Comparison of ENCODE assay signal across 7 mouse cellular contexts in genomic region chr2:30237199-30237880, GRCm38 (mm10). TPM values are rescaled to one million over a fixed set of nuclear protein-coding genes. Genes with fewer than 3 reads are reported as not detected.
DNase-seq lines count a peak whose midpoint lies in the region; ATAC-seq lines count a peak whose summit lies in the region.

TSS of gene Lrrc8a (plus strand) at chr2:30237715.

- peak within 1 kb of the TSS; percentile 91 for H3K27ac ChIP-seq in intestine, embryonic 16.5 days (ENCODE audit: low read length)
- peak within 1 kb of the TSS; percentile 68 for H3K27ac ChIP-seq in midbrain, embryonic 11.5 days (ENCODE audit: low read depth, low read length)

- peak within 1 kb of the TSS; percentile 66 for H3K4me2 ChIP-seq in intestine, embryonic 16.5 days (ENCODE audit: low read depth, low read length)
- peak within 1 kb of the TSS; percentile 72 for H3K4me2 ChIP-seq in midbrain, embryonic 11.5 days

- peak within 1 kb of the TSS; percentile 76 for H3K4me3 ChIP-seq in intestine, embryonic 16.5 days (ENCODE audit: low read length)
- peak within 1 kb of the TSS; percentile 58 for H3K4me3 ChIP-seq in midbrain, embryonic 11.5 days (ENCODE audit: low read depth, low read length)

- peak within 1 kb of the TSS; percentile 92 for H3K9ac ChIP-seq in intestine, embryonic 16.5 days (ENCODE audit: low read depth, low read length)
- peak within 1 kb of the TSS; percentile 81 for H3K9ac ChIP-seq in midbrain, embryonic 11.5 days (ENCODE audit: low read length)

- H3K36me3 ChIP-seq in intestine, embryonic 16.5 days (ENCODE audit: control insufficient read depth, insufficient read depth, low read length) = peaks cover 12% of the 10 kb centered on the region
- H3K36me3 ChIP-seq in midbrain, embryonic 11.5 days (ENCODE audit: control insufficient read depth, insufficient read depth, low read length) = peaks cover 9% of the 10 kb centered on the region; the same call in 1 of the 2 replicates

- DNase-seq in adrenal gland, adult 2 months = peak; percentile 100
- peak; percentile 99 for DNase-seq in embryo, embryonic 11.5 days (ENCODE audit: low read depth, low spot score)
- DNase-seq in gastrocnemius, postnatal 4 days (ENCODE audit: low spot score in 2 of 2) = peak; percentile 100
- DNase-seq in left cerebral cortex, postnatal 36 days (ENCODE audit: low spot score in 2 of 2) = peak; percentile 100
- peak; percentile 100 for DNase-seq in midbrain, embryonic 11.5 days (ENCODE audit: low spot score, missing footprints)
- peak; percentile 99 for DNase-seq in skeletal muscle tissue, adult 2 months (ENCODE audit: low read depth, low spot score)

- intact Hi-C loops in left cerebral cortex, postnatal 36 days (cut with DNase I) = loop anchor here (1.0 to 10.0 kb wide), 3 partner anchors 31 to 63 kb away; partner anchors contain the start of genes Endog, Kyat1 and Spout1

- H3K4me1 ChIP-seq in intestine, embryonic 16.5 days (ENCODE audit: control insufficient read depth, insufficient read depth, low read length) = peaks cover 28% of the 10 kb centered on the region
- peaks cover 15% of the 10 kb centered on the region for H3K4me1 ChIP-seq in midbrain, embryonic 11.5 days (ENCODE audit: control insufficient read depth, insufficient read depth, low read length)

- WGBS in intestine, embryonic 16.5 days = under 1% methylated on average over 54 of the region's 67 CpGs
- WGBS in midbrain, embryonic 11.5 days = under 1% methylated on average over 56 of the region's 67 CpGs

- ATAC-seq in intestine, embryonic 16.5 days = peak; percentile 94
- ATAC-seq in midbrain, embryonic 11.5 days (ENCODE audit: low FRiP score) = peak; percentile 97

- H3K9me3 ChIP-seq in intestine, embryonic 16.5 days (ENCODE audit: control insufficient read depth, low read length) = no peaks in the 10 kb centered on the region
- no peaks in the 10 kb centered on the region for H3K9me3 ChIP-seq in midbrain, embryonic 11.5 days (ENCODE audit: control insufficient read depth, low read length)

- H3K27me3 ChIP-seq in intestine, embryonic 16.5 days (replicated peaks; ENCODE audit: control insufficient read depth, insufficient read depth, low read length) = no peaks in the 10 kb centered on the region
- H3K27me3 ChIP-seq in midbrain, embryonic 11.5 days (ENCODE audit: control insufficient read depth, insufficient read depth, low read length) = no peaks in the 10 kb centered on the region

RNA-seq across cellular contexts. Expression of gene Lrrc8a, which starts in this region (rescaled TPM):
- total RNA-seq in adrenal gland, adult 2 months (2021) = 10 to 100 TPM; 59.3 to 65.7 TPM
- 40.5 and 44.8 TPM in 2 replicates for polyA plus RNA-seq in adrenal gland, adult 2 months (2012; rRNA removed)
- 10 to 100 TPM; 26.6 to 26.7 TPM for total RNA-seq in gastrocnemius, postnatal 4 days (2021)
- polyA plus RNA-seq in intestine, embryonic 16.5 days (2015; fragmentation: Nextera tagmentation; extraction: Ambion mirVana) = 37.4 and 40.1 TPM in 2 replicates
- total RNA-seq in left cerebral cortex, postnatal 36 days (2021) = 10 to 100 TPM; 59.6 to 62.3 TPM
- polyA plus RNA-seq in midbrain, embryonic 11.5 days (2014; fragmentation: Nextera tagmentation; extraction: Ambion mirVana) = 49.2 and 51.7 TPM in 2 replicates

Comparison
In these comparisons a context has a peak if more than half of its experiments do, and no peak if none do; other contexts are left out.
1. Peak in every context shown above with its lines: DNase-seq, ATAC-seq, H3K4me3 ChIP-seq and H3K27ac ChIP-seq.